ENCODE assay signal across 9 mouse cellular contexts in the genomic region with DNA sequence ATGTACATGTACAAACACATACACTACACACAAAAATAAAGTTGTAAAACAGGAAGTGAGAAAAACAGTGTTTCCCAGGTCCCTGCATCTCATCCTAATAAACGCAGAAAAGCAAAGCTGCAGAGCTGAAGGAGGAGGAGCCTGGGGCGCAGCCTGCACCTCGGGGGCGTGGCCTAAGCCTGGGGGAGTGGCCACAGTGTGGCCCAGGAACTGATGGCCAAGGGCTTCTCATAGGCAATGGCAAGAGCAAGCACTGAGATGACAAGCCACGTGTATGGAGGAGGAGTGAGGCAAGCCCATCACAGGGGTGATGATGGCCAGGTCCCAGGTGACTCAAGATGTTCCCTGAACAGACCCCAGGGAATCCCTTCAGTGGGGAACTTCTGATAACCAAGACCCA. TPM values are rescaled to one million over a fixed set of nuclear protein-coding genes. Genes with fewer than 3 reads are reported as not detected.
DNase-seq lines count a peak whose midpoint lies in the region; ATAC-seq and TF ChIP-seq lines count a peak whose summit lies in the region.
"Had no signal": no experiment of that assay in that cellular context is flagged by ENCODE, and none has a peak within 500 bp of the region (broad histone marks: within the 10 kb centered on the region; RNA-seq: fewer than 3 reads in every experiment).

No protein-coding gene starts in this region.

- no peak for ATAC-seq in activated CD4-positive, CD25-positive, alpha-beta regulatory T cell, adult 4 months

- dilution Hi-C loops in CH12.LX (cut with MboI; ENCODE audit: extremely low pct_ligation_motif_present, extremely low pct_unique_long_range_greater_than_20kb, low sequenced_read_pairs) = no loop called here

- TF ChIP-seq POLR2A in CH12.LX (IDR thresholded peaks at IDR 0.05; ENCODE audit: low read depth, low read length) = no peak

- H3K27ac ChIP-seq in CH12.LX (ENCODE audit: insufficient read depth, low read depth) = no peak overlapping the region
- no peak overlapping the region for H3K27ac ChIP-seq in forebrain, embryonic 10.5 days
- H3K27ac ChIP-seq: midbrain, embryonic 12.5 days had no signal

- H3K9me3 ChIP-seq in CH12.LX (replicated peaks; ENCODE audit: low read length) = no peaks in the 10 kb centered on the region
- H3K9me3 ChIP-seq in forebrain, embryonic 10.5 days = no peaks in the 10 kb centered on the region
- H3K9me3 ChIP-seq: midbrain, embryonic 12.5 days had no signal

- H3K36me3 ChIP-seq in CH12.LX (replicated peaks in 1 of 2; ENCODE audit: control insufficient read depth in 1 of 2, insufficient read depth in 1 of 2, low read length in 1 of 2) = peaks cover 5 to 31% of the 10 kb centered on the region in 2 experiments
- H3K36me3 ChIP-seq in forebrain, embryonic 10.5 days (replicated peaks) = no peaks in the 10 kb centered on the region; the same call in 1 of the 2 replicates
- H3K36me3 ChIP-seq: midbrain, embryonic 12.5 days had no signal

- 36% methylated on average over 5 of the region's 5 CpGs for WGBS in forebrain, embryonic 10.5 days

- no peaks in the 10 kb centered on the region for H3K79me2 ChIP-seq in CH12.LX (replicated peaks; ENCODE audit: control insufficient read depth, extremely low read depth, insufficient read depth, poor library complexity, severe bottlenecking)

- no peaks in the 10 kb centered on the region for H3K27me3 ChIP-seq in CH12.LX (replicated peaks)
- 0 out of 2 replicates have a peak, but pooled peaks cover 3% of the 10 kb centered on the region for H3K27me3 ChIP-seq in forebrain, embryonic 10.5 days (ENCODE audit: poor library complexity, severe bottlenecking)

- TF ChIP-seq RAD21 in CH12.LX (IDR thresholded peaks at IDR 0.05; ENCODE audit: low read depth, low read length) = no peak

- no peak overlapping the region for H3K4me2 ChIP-seq in CH12.LX (ENCODE audit: insufficient read depth, low read depth, poor library complexity, severe bottlenecking)
- H3K4me2 ChIP-seq: midbrain, embryonic 12.5 days had no signal

- H3K4me3 ChIP-seq in CH12.LX (replicated peaks in 1 of 3; ENCODE audit: low read depth in 2 of 3, low read length in 2 of 3, poor library complexity in 1 of 3) = no peak overlapping the region
- H3K4me3 ChIP-seq in forebrain, embryonic 10.5 days = no peak overlapping the region
- H3K4me3 ChIP-seq: midbrain, embryonic 12.5 days had no signal

- DNase-seq in layer of hippocampus, adult 11-12 months (ENCODE audit: low spot score) = peak; percentile 3
- no peak for DNase-seq in layer of hippocampus, postnatal 10 days (ENCODE audit: low spot score in 2 of 2)
- DNase-seq in A20 (ENCODE audit: low read depth, low spot score) (peak; percentile 54), CH12.LX (ENCODE audit: extremely low read depth) (peak; percentile 56)
- DNase-seq in kidney, postnatal 10 days = peak; percentile 47
- DNase-seq in cerebellum, adult 11 months = no peak
- DNase-seq in forebrain, embryonic 10.5 days (ENCODE audit: extremely low spot score, low spot score) = no peak

- peaks cover 0 to 21% of the 10 kb centered on the region in 2 experiments; a peak in 2 of 4 replicates for H3K4me1 ChIP-seq in CH12.LX (ENCODE audit: control insufficient read depth in 1 of 2, insufficient read depth in 2 of 2)
- H3K4me1 ChIP-seq in forebrain, embryonic 10.5 days = no peaks in the 10 kb centered on the region
- H3K4me1 ChIP-seq: midbrain, embryonic 12.5 days had no signal

- no peak for TF ChIP-seq EP300 in CH12.LX (IDR thresholded peaks at IDR 0.05; ENCODE audit: low read length)

- in situ Hi-C loops in CH12.LX (cut with MboI; ENCODE audit: low pct_ligation_motif_present, low pct_unique_long_range_greater_than_20kb, low sequenced_read_pairs) = loop anchor here (10.0 kb wide), 2 partner anchors 233 to 373 kb away; no protein-coding TSS in a partner anchor

- no peak for TF ChIP-seq CTCF in CH12.LX (conservative IDR thresholded peaks at IDR 0.05 in 1 of 2, IDR thresholded peaks at IDR 0.05 in 1 of 2; ENCODE audit: low read depth in 2 of 2, low read length in 2 of 2)

- no peak overlapping the region for H3K9ac ChIP-seq in CH12.LX (ENCODE audit: insufficient read depth, low read depth)
- H3K9ac ChIP-seq: midbrain, embryonic 12.5 days had no signal

TF ChIP-seq in CH12.LX, 34 proteins besides CTCF, POLR2A, EP300 and RAD21:
- no peak for TF ChIP-seq ETS1 (conservative IDR thresholded peaks at IDR 0.05; ENCODE audit: low read depth, low read length)
- no peak for TF ChIP-seq POLR2AphosphoS2 (IDR thresholded peaks at IDR 0.05; ENCODE audit: low read depth, low read length)
- TF ChIP-seq ZNF384 (IDR thresholded peaks at IDR 0.05; ENCODE audit: low read depth, low read length) = no peak
- no peak for TF ChIP-seq RCOR1 (conservative IDR thresholded peaks at IDR 0.05; ENCODE audit: low read depth, low read length)
- no peak for TF ChIP-seq JUN (IDR thresholded peaks at IDR 0.05; ENCODE audit: insufficient read depth, low read depth, low read length)
- TF ChIP-seq IRF4 (IDR thresholded peaks at IDR 0.05; ENCODE audit: low read depth, low read length) = no peak
- no peak for TF ChIP-seq MAX (IDR thresholded peaks at IDR 0.05; ENCODE audit: low read length)
- no peak for TF ChIP-seq MYC (IDR thresholded peaks at IDR 0.05; ENCODE audit: low read depth, low read length)
- no peak for TF ChIP-seq ZMIZ1 (IDR thresholded peaks at IDR 0.05; ENCODE audit: low read depth, low read length)
- no peak for TF ChIP-seq NELFE (IDR thresholded peaks at IDR 0.05; ENCODE audit: low read depth, low read length)
- no peak for TF ChIP-seq USF1 (IDR thresholded peaks at IDR 0.05; ENCODE audit: low read depth, low read length)
- TF ChIP-seq TBP (conservative IDR thresholded peaks at IDR 0.05; ENCODE audit: low read depth, low read length) = no peak

RNA-seq across cellular contexts. Expression of a gene that starts 35.2 kb away (rescaled TPM):
- 1 to 10 TPM; 7.7 to 9.6 TPM for total RNA-seq in layer of hippocampus, postnatal 10 days (2021)
- 18.5 and 23.3 TPM in 2 replicates for total RNA-seq in CH12.LX (2012; rRNA removed)
- total RNA-seq in CH12.LX (2014; rRNA removed) = 1.4 and 1.6 TPM in 2 replicates
- 11.0 and 25.8 TPM in 2 replicates for polyA plus RNA-seq in CH12.LX (2012; ENCODE audit: insufficient read length, low read depth)
- polyA plus RNA-seq in activated CD4-positive, CD25-positive, alpha-beta regulatory T cell, adult 4 months (2017; shearing (Covaris generic)) = 1 to 10 TPM in 1 of 2 experiments, under 1 TPM in 1; 0.25 to 2.8 TPM
- 156 and 164 TPM in 2 replicates for polyA plus RNA-seq in forebrain, embryonic 10.5 days (2016; fragmentation: Nextera tagmentation; extraction: Ambion mirVana)

RNA-seq across cellular contexts. Expression of a gene that starts 55.5 kb away (rescaled TPM):
- total RNA-seq in layer of hippocampus, postnatal 10 days (2021) = 100 to 1,000 TPM; 207 to 210 TPM
- total RNA-seq in CH12.LX (2012; rRNA removed) (16.5 and 18.1 TPM in 2 replicates), CH12.LX (2014; rRNA removed) (7.0 and 8.2 TPM in 2 replicates)
- 24.6 and 28.6 TPM in 2 replicates for polyA plus RNA-seq in CH12.LX (2012; ENCODE audit: insufficient read length, low read depth)
- polyA plus RNA-seq in activated CD4-positive, CD25-positive, alpha-beta regulatory T cell, adult 4 months (2017; shearing (Covaris generic)) = 10 to 100 TPM in 1 of 2 experiments, 1 to 10 TPM in 1; 9.4 to 11.2 TPM
- polyA plus RNA-seq in forebrain, embryonic 10.5 days (2016; fragmentation: Nextera tagmentation; extraction: Ambion mirVana) = 24.7 and 27.4 TPM in 2 replicates

Comparison
In these comparisons a context has a peak if more than half of its experiments do, and no peak if none do; other contexts are left out.
1. DNase-seq: peak in layer of hippocampus, adult 11-12 months (single experiment), A20 (single experiment), CH12.LX (single experiment) and kidney, postnatal 10 days (single experiment); none in layer of hippocampus, postnatal 10 days (0 of 2), cerebellum, adult 11 months (single experiment) and forebrain, embryonic 10.5 days (single experiment).